Mouse (Mus musculus): ENCODE data around the gene Arhgap6.

DNA sequence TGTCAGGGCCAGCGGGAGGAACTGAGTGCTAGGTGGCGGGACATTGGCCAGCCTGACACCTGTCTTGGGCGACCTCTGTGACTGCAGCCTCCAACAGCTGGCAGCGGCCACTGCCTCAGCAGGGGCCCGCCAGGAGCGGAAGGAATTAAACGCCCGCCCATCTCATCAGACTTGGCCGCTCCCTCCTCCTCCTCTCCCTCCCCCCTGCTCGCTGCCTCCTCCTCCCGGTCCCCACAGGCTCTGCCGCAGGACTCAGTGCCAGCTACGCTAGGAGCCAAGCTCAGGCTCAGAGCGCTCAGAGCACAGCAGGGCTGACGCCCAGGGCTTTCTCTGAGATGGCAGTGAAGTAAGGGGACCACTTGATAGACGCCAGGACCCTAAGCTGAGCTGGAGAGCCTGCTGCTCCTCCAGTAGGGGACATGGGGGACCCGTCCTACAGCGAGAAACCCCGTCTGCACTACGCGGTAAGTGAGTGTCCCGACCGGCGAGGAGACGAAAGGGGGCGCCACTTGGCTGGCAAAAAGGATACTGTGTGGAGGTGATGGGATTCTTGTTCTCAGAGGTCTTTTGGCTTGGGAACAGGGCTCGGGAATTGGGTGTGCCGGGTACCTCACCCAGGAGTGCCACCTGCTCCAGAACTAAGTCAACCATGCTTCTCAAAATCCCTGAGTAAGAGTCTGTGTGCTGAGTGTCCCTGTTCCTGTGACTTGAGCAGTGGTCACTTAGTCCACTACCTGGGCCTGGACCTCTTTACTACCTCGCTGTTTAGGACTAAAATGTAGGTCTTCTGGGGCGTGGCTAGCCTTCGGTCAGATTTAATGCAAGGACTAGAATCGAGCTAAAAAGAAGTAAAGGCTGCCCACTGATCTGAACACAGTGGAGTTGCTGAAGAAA lies 241.8 kb downstream of the Arhgap6 start:
- TF ChIP-seq CTCF (IDR thresholded peaks at IDR 0.05; ENCODE audit: low read depth): peak; percentile 67
- no peak for TF ChIP-seq EP300 (IDR thresholded peaks at IDR 0.05; ENCODE audit: low read depth)

Measured in liver, embryonic 14.5 days (tissue).